Mouse (Mus musculus): ENCODE measurements around the gene Cav1.

- TF ChIP-seq POLR2A (IDR thresholded peaks at IDR 0.05; ENCODE audit: borderline replicate concordance, control insufficient read depth, low read depth, low read length): no peak
- no peak for TF ChIP-seq CTCF (IDR thresholded peaks at IDR 0.05; ENCODE audit: control insufficient read depth, insufficient read depth, low read length)
Measured at GRCm38 (mm10) chr6:17363446-17364179, 57.5 kb downstream of the Cav1 start.

Measured in bone marrow, adult 2 months (tissue).